Mouse (Mus musculus) midbrain, embryonic 10.5 days (tissue): ENCODE results near the gene Gatb. TPM values are rescaled to one million over a fixed set of nuclear protein-coding genes. Genes with fewer than 3 reads are reported as not detected.

Experiments
- DNase-seq: peaks from one replicate; pipeline ENCODE4 v3.0.0-alpha.2; 2017; ENCODE audit warnings: low spot score
- H3K27ac ChIP-seq: fragments of 300-500 bp; sonication (generic); replicated peaks from 2 replicates; pipeline ENCODE4 v1.5.1; 2016; ENCODE audit warnings: mild to moderate bottlenecking
- H3K27me3 ChIP-seq: fragments of 300-500 bp; sonication (generic); 2 replicates; pipeline ENCODE4 v1.6.1; 2016; ENCODE audit warnings: low read depth, mild to moderate bottlenecking; ENCODE audit not compliant: poor library complexity, severe bottlenecking
- H3K36me3 ChIP-seq: fragments of 300-500 bp; sonication (generic); 2 replicates; pipeline ENCODE4 v1.6.1; 2016; ENCODE audit warnings: mild to moderate bottlenecking, moderate library complexity
- H3K4me1 ChIP-seq: fragments of 300-500 bp; sonication (generic); 2 replicates; pipeline ENCODE4 v1.6.1; 2016
- H3K4me3 ChIP-seq: fragments of 300-500 bp; sonication (generic); 2 replicates; pipeline ENCODE4 v1.5.1; 2016; ENCODE audit warnings: mild to moderate bottlenecking, moderate library complexity
- H3K9me3 ChIP-seq: fragments of 300-500 bp; sonication (generic); replicated peaks from 2 replicates; pipeline ENCODE4 v1.6.1; 2016; ENCODE audit warnings: mild to moderate bottlenecking
- WGBS: fragments of 180-500 bp; shearing (Covaris S2); methylation state at CpG from one replicate; pipeline ENCODE4 v1.1.7; 2016; 5-methylcytosine and 5-hydroxymethylcytosine counted together
- polyA plus RNA-seq: library from polyadenylated mRNA; unstranded; fragments of >200 nt; fragmentation: Nextera tagmentation; extraction: Ambion mirVana; gene quantifications from 2 replicates; pipeline ENCODE4 v1.2.1, GENCODE M21; 2016

The Gatb gene
- polyA plus RNA-seq, 1 experiment from 2014 or later: 26.0 TPM

GRCm38 (mm10) chr3:85644814-85645213 lies 70.9 kb downstream of the Gatb start:
- peaks cover 6% of the 10 kb centered on the region; the same call in 1 of the 2 replicates for H3K4me1 ChIP-seq
- H3K27ac ChIP-seq: no peak overlapping the region
- H3K4me3 ChIP-seq: no peak overlapping the region
- H3K9me3 ChIP-seq: no peaks in the 10 kb centered on the region
- no peaks in the 10 kb centered on the region; the same call in 1 of the 2 replicates for H3K36me3 ChIP-seq
- WGBS: 89% methylated on average over 3 of the region's 3 CpGs
- no peak for DNase-seq
- H3K27me3 ChIP-seq: no peaks in the 10 kb centered on the region

- DNase-seq: no peak
- Histone ChIP-seq H3K4me3 (no peak overlapping the region), H3K9me3 (no peaks in the 10 kb centered on the region), H3K27ac (no peak overlapping the region), H3K4me1 (peaks cover 6% of the 10 kb centered on the region; the same call in 1 of the 2 replicates), H3K36me3 (no peaks in the 10 kb centered on the region; the same call in 1 of the 2 replicates), H3K27me3 (no peaks in the 10 kb centered on the region)
- WGBS: 89% methylated on average over 7 of the region's 7 CpGs
Observed at GRCm38 (mm10) chr3:85645517-85646004, 71.6 kb downstream of the Gatb start.

GRCm38 (mm10) chr3:85649176-85649575 lies 75.3 kb downstream of the Gatb start:
- H3K36me3 ChIP-seq: peaks cover 4% of the 10 kb centered on the region; the same call in 1 of the 2 replicates
- H3K27ac ChIP-seq: no peak overlapping the region
- no peaks in the 10 kb centered on the region for H3K9me3 ChIP-seq
- DNase-seq: no peak
- H3K27me3 ChIP-seq: no peaks in the 10 kb centered on the region
- no peak overlapping the region for H3K4me3 ChIP-seq
- peaks cover 11% of the 10 kb centered on the region; the same call in 1 of the 2 replicates for H3K4me1 ChIP-seq
- WGBS: 92% methylated on average over 4 of the region's 4 CpGs

GRCm38 (mm10) chr3:85652727-85653665 lies 79.1 kb downstream of the Gatb start:
- H3K36me3 ChIP-seq: peaks cover 12% of the 10 kb centered on the region; the same call in 1 of the 2 replicates
- WGBS: 88% methylated on average over 4 of the region's 4 CpGs
- H3K27me3 ChIP-seq: no peaks in the 10 kb centered on the region
- H3K4me1 ChIP-seq: peaks cover 7% of the 10 kb centered on the region; the same call in 1 of the 2 replicates
- DNase-seq: no peak
- H3K27ac ChIP-seq: no peak overlapping the region
- H3K4me3 ChIP-seq: no peak overlapping the region
- no peaks in the 10 kb centered on the region for H3K9me3 ChIP-seq

GRCm38 (mm10) chr3:85655538-85655937 lies 81.6 kb downstream of the Gatb start:
- 94% methylated on average over 3 of the region's 3 CpGs for WGBS
- Histone ChIP-seq H3K9me3 (no peaks in the 10 kb centered on the region), H3K4me3 (no peak overlapping the region), H3K36me3 (0 out of 2 replicates have a peak, but pooled peaks cover 12% of the 10 kb centered on the region), H3K4me1 (peaks cover 5% of the 10 kb centered on the region; the same call in 1 of the 2 replicates), H3K27ac (no peak overlapping the region), H3K27me3 (no peaks in the 10 kb centered on the region)
- no peak for DNase-seq

GRCm38 (mm10) chr3:85659681-85660080 lies 85.8 kb downstream of the Gatb start:
- no peak for DNase-seq
- 96% methylated on average over 7 of the region's 7 CpGs for WGBS
- Histone ChIP-seq H3K9me3 (no peaks in the 10 kb centered on the region), H3K27me3 (no peaks in the 10 kb centered on the region), H3K4me1 (no peaks in the 10 kb centered on the region), H3K27ac (no peak overlapping the region), H3K36me3 (0 out of 2 replicates have a peak, but pooled peaks cover 4% of the 10 kb centered on the region), H3K4me3 (no peak overlapping the region)

GRCm38 (mm10) chr3:85661926-85662813 lies 88.3 kb downstream of the Gatb start:
- no peak for DNase-seq
- no peaks in the 10 kb centered on the region for H3K9me3 ChIP-seq
- 86% methylated on average over 10 of the region's 10 CpGs for WGBS

GRCm38 (mm10) chr3:85663826-85664225 lies 89.9 kb downstream of the Gatb start:
- Histone ChIP-seq H3K4me3 (no peak overlapping the region), H3K27ac (no peak overlapping the region; the same call in 1 of the 2 replicates), H3K9me3 (no peaks in the 10 kb centered on the region), H3K36me3 (no peaks in the 10 kb centered on the region), H3K4me1 (no peaks in the 10 kb centered on the region), H3K27me3 (no peaks in the 10 kb centered on the region)
- 71% methylated on average over 5 of the region's 5 CpGs for WGBS
- DNase-seq: no peak

More at GRCm38 (mm10) chr3:85661926-85662813, 88.3 kb downstream of the Gatb start:
- Histone ChIP-seq H3K36me3 (no peaks in the 10 kb centered on the region), H3K4me3 (no peak overlapping the region), H3K4me1 (no peaks in the 10 kb centered on the region), H3K27me3 (no peaks in the 10 kb centered on the region), H3K27ac (no peak overlapping the region)

GRCm38 (mm10) chr3:85664591-85665171 lies 90.8 kb downstream of the Gatb start:
- WGBS: 92% methylated on average over 10 of the region's 10 CpGs
- DNase-seq: no peak
- Histone ChIP-seq H3K9me3 (no peaks in the 10 kb centered on the region), H3K27ac (no peak overlapping the region), H3K27me3 (no peaks in the 10 kb centered on the region), H3K36me3 (no peaks in the 10 kb centered on the region), H3K4me3 (no peak overlapping the region), H3K4me1 (no peaks in the 10 kb centered on the region)

- 75% methylated on average over 3 of the region's 3 CpGs for WGBS
- Histone ChIP-seq H3K27ac (no peak overlapping the region), H3K36me3 (no peaks in the 10 kb centered on the region), H3K4me1 (no peaks in the 10 kb centered on the region), H3K27me3 (no peaks in the 10 kb centered on the region), H3K9me3 (no peaks in the 10 kb centered on the region), H3K4me3 (no peak overlapping the region)
- no peak for DNase-seq
Observed at GRCm38 (mm10) chr3:85666166-85666565, 92.2 kb downstream of the Gatb start.

- Histone ChIP-seq H3K36me3 (no peaks in the 10 kb centered on the region), H3K27ac (no peak overlapping the region), H3K4me3 (no peak overlapping the region), H3K9me3 (no peaks in the 10 kb centered on the region), H3K4me1 (no peaks in the 10 kb centered on the region), H3K27me3 (no peaks in the 10 kb centered on the region)
- DNase-seq: no peak
- WGBS: 88% methylated on average over 12 of the region's 12 CpGs
Observed at GRCm38 (mm10) chr3:85666736-85667135, 92.8 kb downstream of the Gatb start.

GRCm38 (mm10) chr3:85667683-85668082 lies 93.8 kb downstream of the Gatb start:
- WGBS: 90% methylated on average over 6 of the region's 6 CpGs
- H3K36me3 ChIP-seq: no peaks in the 10 kb centered on the region

More at GRCm38 (mm10) chr3:85667683-85668082, 93.8 kb downstream of the Gatb start:
- Histone ChIP-seq H3K27ac (no peak overlapping the region), H3K4me3 (no peak overlapping the region), H3K9me3 (no peaks in the 10 kb centered on the region), H3K4me1 (no peaks in the 10 kb centered on the region), H3K27me3 (no peaks in the 10 kb centered on the region)
- no peak for DNase-seq
